Mouse (Mus musculus): ENCODE results near the gene Prr7.

The Prr7 gene

DNA sequence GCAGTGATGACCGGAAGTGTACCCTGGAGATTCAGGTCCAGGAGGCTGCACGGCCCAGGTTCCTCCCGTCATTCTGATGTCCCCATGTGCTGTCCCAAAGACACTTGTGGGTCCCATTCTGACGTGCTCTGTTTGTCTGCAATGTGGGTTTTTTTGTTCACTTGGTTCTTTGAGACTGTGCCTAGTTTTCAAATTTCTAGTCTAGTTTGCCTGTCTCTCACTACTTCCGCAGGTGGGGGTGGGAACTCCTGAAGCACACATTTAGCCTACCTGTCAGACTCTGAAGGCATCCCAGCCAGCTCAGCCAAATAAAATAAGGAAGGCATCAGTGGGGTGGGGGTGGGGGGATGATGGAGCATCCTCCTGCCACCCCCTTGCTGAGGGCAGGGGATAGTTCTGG, 15.9 kb upstream of the Prr7 start:
- in situ Hi-C loops (cut with MseI, MboI), result no loop called here

DNA sequence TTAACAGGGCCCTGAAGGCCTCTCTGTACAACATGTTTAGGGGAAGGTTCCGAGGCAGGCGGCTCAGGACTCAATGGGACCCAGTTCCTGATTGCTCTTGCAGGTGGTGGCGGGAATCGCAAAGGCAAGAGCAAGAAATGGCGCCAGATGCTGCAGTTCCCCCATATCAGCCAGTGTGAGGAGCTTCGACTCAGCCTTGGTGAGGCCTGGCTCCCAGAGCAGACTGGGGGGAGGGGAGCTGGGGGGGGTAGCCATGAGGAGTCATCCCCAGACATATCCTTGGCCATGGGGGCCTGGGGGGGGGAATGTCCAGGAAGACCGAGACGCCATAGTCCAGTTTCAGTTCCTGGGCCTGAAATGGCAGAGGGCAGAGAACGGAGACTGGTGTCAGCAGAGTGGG, 14.9 kb upstream of the Prr7 start:
- in situ Hi-C loops (cut with MseI, MboI), result no loop called here

GRCm38 (mm10) chr13:55449679-55450441, 14.2 kb upstream of the Prr7 start:
- in situ Hi-C loops (cut with MseI, MboI), result no loop called here

DNA sequence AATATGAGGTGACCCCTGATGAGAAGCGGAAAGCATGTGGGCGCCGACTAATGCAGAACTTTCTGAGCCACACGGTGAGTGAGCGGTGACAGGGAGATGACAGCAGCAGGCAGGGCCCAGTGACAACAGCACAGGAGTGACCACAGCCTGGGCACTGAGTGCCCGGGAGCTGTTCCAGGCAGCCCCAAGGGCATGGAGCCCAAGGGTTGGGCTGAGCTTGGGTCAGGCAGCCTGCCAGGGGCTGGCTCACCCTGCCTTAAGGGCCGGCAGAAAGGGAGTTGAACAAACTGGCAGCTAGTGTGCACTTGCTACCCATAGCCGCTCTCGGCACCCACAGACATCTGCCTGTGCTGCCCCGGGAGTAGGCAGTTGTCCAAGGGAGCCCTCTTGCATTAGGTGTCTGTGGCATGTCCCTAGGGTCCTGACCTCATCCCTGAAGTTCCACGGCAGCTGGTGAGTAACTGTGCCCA, 13.5 kb upstream of the Prr7 start:
- in situ Hi-C loops (cut with MseI, MboI), result no loop called here

DNA sequence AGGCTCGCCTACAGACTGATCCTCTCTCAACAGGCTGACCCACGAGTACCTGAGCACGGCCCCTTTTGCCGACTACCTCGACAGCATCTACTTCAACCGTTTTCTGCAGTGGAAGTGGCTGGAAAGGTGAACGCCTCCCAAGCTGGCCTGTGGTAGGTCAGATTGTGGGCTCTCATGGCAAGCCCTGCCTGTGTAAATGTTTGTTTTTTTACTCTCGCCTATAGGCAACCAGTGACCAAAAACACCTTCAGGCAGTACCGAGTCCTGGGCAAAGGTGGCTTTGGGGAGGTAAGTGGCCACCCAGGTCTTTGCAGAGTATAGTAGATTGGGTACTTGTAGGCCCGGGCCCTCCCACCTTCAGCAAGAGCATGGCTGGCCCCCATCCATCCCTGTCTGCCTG, 12.8 kb upstream of the Prr7 start:
- in situ Hi-C loops (cut with MseI, MboI), result no loop called here

DNA sequence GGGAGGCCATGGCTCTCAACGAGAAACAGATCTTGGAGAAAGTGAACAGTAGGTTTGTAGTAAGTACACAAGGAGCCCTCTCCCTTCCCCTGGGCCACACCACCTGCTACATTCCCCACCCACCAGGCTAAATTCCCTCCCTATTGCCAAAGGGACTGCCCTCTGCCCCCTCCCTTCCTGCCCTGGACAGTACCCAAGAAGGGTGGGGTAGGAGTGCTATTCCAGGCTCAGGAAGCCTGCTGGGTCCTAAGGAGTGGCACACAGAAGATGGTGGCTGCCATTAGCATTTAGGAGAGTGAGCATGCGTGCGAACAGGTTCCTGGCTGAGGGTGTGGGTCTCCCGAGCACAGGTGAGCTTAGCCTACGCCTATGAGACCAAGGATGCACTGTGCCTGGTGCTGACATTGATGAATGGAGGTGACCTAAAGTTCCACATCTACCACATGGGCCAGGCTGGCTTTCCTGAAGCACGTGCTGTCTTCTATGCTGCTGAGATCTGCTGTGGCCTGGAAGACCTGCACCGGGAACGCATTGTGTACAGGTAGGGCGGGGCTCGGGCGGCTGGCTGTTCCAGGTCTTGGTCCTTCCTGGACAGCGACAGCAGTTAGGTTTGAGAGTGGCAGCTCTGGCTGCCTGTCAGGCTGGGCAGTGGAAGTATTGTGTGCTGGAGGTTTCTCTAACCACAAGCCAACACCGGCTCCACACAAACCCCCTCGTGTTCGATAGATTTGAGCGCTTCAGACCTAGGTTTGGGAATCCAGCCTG, 12.1 kb upstream of the Prr7 start:
- in situ Hi-C loops (cut with MseI, MboI), result no loop called here

GRCm38 (mm10) chr13:55462965-55463364, 1.1 kb upstream of the Prr7 start:
- in situ Hi-C loops (cut with MseI, MboI), result no loop called here

- in situ Hi-C loops (cut with MseI, MboI), result no loop called here
These were observed 554 bp upstream of the Prr7 start for GRCm38 (mm10) chr13:55463399-55464026.

DNA sequence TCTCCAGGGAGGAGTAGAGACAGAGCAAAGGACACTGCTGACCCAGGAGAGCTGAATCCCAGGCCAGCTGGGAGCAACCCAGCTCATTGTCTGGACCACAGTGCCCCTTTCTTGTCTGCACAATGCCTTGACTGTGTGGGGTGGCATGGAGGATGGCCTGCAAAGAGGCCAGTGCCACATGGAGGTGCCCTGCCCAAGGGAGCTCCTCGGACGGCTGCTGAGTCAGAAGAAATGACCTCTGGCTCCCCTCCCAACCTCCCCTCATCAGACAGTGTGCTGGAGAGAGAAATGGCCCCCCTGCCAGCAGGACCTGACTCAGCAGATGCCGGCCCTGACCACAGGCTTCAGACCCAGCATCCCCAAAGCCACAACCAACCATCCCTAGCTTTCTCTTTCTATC, 1.1 kb downstream of the Prr7 start:
- in situ Hi-C loops (cut with MseI, MboI), result loop anchor here (5.0 kb wide), 2 partner anchors 48 to 58 kb away; partner anchors contain the start of gene Pfn3 (in 1 of the 2)

DNA sequence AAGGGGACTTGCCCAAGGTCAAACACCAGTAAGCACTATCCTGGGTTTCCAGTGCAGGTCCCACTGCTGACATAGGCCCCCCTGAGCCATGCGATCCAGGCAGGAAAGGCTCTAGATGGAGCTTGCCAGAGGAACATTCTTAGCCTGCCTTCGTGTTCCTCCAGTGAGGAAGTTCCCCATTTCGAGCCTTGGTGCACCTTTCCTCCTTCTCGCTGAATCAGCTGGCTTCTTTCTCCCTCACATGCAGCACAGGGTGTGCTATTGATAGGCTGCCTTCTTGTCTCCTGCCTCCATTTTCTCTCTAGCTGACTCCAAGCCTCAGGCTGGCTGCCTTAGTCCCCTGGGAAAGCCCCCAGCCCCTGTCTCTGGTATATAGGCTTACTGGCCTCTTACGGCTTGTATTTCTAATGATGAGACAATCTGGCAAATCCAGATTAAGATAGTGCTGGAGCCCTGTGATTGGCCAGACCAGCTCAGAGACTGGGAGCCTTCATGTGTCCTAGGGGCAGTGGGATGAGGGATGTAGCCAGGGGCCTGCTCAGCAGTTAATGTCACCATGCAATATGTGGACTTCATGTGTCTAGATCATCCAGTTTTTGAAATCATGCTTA, 1.9 kb downstream of the Prr7 start:
- in situ Hi-C loops (cut with MseI, MboI), result loop anchor here (5.0 kb wide), 2 partner anchors 49 to 59 kb away; partner anchors contain the start of gene Pfn3 (in 1 of the 2)

DNA sequence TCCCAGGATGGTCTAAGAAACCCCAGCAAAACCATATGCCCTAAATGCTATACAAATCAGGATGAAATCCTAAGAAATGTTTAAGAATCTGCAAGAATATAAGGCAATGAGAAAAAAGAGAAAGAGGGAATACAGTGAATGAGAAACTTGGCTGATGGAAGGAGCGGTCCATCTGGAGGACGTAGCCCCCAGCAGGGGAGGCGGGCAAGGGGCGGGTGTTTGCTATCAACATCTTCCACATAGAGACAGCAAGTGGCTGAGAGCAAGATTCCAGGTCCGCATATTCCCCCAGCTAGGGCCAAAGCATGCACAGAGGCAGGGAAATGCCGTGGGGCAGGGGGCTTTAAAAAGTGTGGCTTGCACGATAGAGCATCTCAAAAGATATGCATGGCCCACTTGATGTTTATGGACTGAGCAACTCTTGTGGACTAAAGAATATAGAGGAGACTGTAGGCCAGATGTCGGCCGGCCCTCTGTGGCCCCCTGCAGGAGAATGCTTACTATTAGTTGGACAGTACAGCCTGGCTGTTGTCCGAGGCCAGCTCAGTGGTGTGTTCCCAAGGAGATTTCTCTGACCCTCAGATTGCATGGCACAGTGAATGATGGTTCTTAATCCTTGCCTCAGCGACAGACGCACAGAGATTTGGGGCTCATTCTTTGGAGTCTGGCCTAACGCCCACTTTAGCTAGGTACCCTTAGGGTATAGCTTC, 4.9 kb downstream of the Prr7 start:
- in situ Hi-C loops (cut with MseI, MboI), result loop anchor here (5.0 kb wide), 2 partner anchors 52 to 62 kb away; partner anchors contain the start of gene Pfn3 (in 1 of the 2)

- in situ Hi-C loops (cut with MseI, MboI), result no loop called here
These were observed 6.3 kb downstream of the Prr7 start for GRCm38 (mm10) chr13:55470372-55470771.

- in situ Hi-C loops (cut with MseI, MboI), result no loop called here
These were observed 7.2 kb downstream of the Prr7 start for GRCm38 (mm10) chr13:55471156-55471818.

- in situ Hi-C loops (cut with MseI, MboI), result no loop called here
These were observed 7.7 kb downstream of the Prr7 start for GRCm38 (mm10) chr13:55471819-55472131.

GRCm38 (mm10) chr13:55472132-55473022, 8.3 kb downstream of the Prr7 start:
- in situ Hi-C loops (cut with MseI, MboI), result no loop called here

DNA sequence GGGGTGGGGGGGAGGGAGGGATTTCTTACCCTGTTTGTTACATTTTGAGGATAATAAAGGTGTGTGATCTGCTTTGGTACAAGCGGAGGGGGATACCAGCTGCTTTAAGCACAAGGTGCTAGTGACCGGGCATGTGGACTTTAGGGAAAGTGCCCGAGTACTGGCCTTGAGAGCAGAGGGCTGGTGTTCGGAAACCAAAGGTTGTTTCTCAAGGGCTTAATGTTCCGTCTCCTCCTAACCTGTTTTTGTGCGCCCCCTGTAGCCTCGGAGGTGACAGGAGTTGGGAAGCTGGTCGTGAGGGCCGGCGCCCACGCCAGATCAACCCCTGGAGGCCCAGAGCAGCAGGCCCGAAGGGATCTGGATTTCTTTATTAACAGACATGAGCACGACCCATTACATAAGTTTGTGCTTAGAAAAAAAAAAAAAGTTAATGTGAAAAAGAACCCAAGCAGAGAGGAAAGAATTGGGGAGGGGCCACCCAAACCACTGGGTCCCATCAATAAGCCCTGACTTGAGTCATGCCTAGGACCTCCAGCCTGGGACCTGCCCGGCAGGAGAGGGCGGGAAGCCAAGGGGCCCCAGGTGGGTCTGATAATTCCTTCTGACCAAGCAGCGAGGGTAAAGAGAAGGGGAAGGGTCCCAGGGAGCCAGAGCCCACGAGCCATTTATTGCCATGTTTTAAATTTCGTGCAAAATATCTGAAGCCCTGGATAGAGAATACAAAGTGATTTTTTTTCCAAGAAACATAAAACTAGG, 9.2 kb downstream of the Prr7 start:
- in situ Hi-C loops (cut with MseI, MboI), result no loop called here

- in situ Hi-C loops (cut with MseI, MboI), result no loop called here
These were observed 9.9 kb downstream of the Prr7 start for GRCm38 (mm10) chr13:55473961-55474360.

GRCm38 (mm10) chr13:55474621-55475069, 10.6 kb downstream of the Prr7 start:
- in situ Hi-C loops (cut with MseI, MboI), result loop anchor here (5.0 kb wide), 2 partner anchors 43 to 48 kb away; no protein-coding TSS in a partner anchor

GRCm38 (mm10) chr13:55475750-55476149, 11.7 kb downstream of the Prr7 start:
- in situ Hi-C loops (cut with MseI, MboI), result loop anchor here (5.0 kb wide), 2 partner anchors 42 to 47 kb away; no protein-coding TSS in a partner anchor

Data from mouse trophoblast stem cell (cell line).